Mouse (Mus musculus) midbrain, postnatal 0 days (tissue): ENCODE results near the gene Cyth4. TPM values are rescaled to one million over a fixed set of nuclear protein-coding genes. Genes with fewer than 3 reads are reported as not detected.
A peak's percentile ranks its signal among the peaks of the same experiment; 100 is the strongest.

Source experiments
- ATAC-seq: fragments of 200-750 bp; cut with Nextera tagmentation; 2 replicates; pipeline ENCODE4 v1.8.0; 2017; ENCODE audit warnings: moderate number of reproducible peaks, mild to moderate bottlenecking, moderate TSS enrichment, moderate library complexity; ENCODE audit not compliant: low FRiP score
- DNase-seq: peaks from one replicate; pipeline ENCODE4 v3.0.0-alpha.2; 2015; ENCODE audit warnings: low spot score
- H3K27ac ChIP-seq: fragments of 300-500 bp; sonication (generic); 2 replicates; pipeline ENCODE4 v1.5.1; 2014; ENCODE audit warnings: low read depth, mild to moderate bottlenecking, low read length, mixed read lengths
- H3K27me3 ChIP-seq: fragments of 300-500 bp; sonication (generic); 2 replicates; pipeline ENCODE4 v1.6.1; 2014; ENCODE audit warnings: low read length, control low read depth, mixed read lengths; ENCODE audit not compliant: insufficient read depth
- H3K36me3 ChIP-seq: fragments of 300-500 bp; sonication (generic); 2 replicates; pipeline ENCODE4 v1.6.1; 2014; ENCODE audit warnings: low read length, control low read depth, mixed read lengths; ENCODE audit not compliant: insufficient read depth
- H3K4me1 ChIP-seq: fragments of 300-500 bp; sonication (generic); 2 replicates; pipeline ENCODE4 v1.6.1; 2014; ENCODE audit warnings: mild to moderate bottlenecking, control low read depth, antibody characterized with exemption, low read length, mixed read lengths; ENCODE audit not compliant: insufficient read depth
- H3K4me2 ChIP-seq: fragments of 300-500 bp; sonication (generic); 2 replicates; pipeline ENCODE4 v1.6.1; 2014; ENCODE audit warnings: low read depth, mild to moderate bottlenecking, low read length, mixed read lengths; ENCODE audit not compliant: poor library complexity, severe bottlenecking
- H3K4me3 ChIP-seq: fragments of 300-500 bp; sonication (generic); 2 replicates; pipeline ENCODE4 v1.5.1; 2014; ENCODE audit warnings: low read depth, mild to moderate bottlenecking, low read length, moderate library complexity
- H3K9ac ChIP-seq: fragments of 300-500 bp; sonication (generic); replicated peaks from 2 replicates; pipeline ENCODE4 v1.6.1; 2014; ENCODE audit warnings: mild to moderate bottlenecking, low read length, moderate library complexity, mixed read lengths; ENCODE audit not compliant: poor library complexity, severe bottlenecking
- H3K9me3 ChIP-seq: fragments of 300-500 bp; sonication (generic); 2 replicates; pipeline ENCODE4 v1.6.1; 2016; ENCODE audit warnings: low read length, control low read depth
- CTCF ChIP-seq: IDR thresholded peaks from 2 replicates; pipeline ENCODE4 v1.5.1; 2016; ENCODE audit warnings: antibody characterized with exemption, mild to moderate bottlenecking
- WGBS: fragments of 180-500 bp; shearing (Covaris S2); extraction: QIAGEN DNeasy Blood & Tissue Kit; methylation state at CpG from one replicate; pipeline ENCODE4 v1.1.7; 2014; 5-methylcytosine and 5-hydroxymethylcytosine counted together
- polyA plus RNA-seq: library from polyadenylated mRNA; unstranded; fragments of >200 nt; fragmentation: Nextera tagmentation; extraction: Ambion mirVana; gene quantifications from 2 replicates; pipeline ENCODE4 v1.2.1, GENCODE M21; 2015
- total RNA-seq: library from RNA; depleted of rRNA; stranded (reverse); fragments of >200 nt; gene quantifications from 2 replicates; pipeline ENCODE4 v1.2.3, GENCODE M21; 2014

Gene Cyth4
- total and polyA plus RNA-seq, 2 experiments from 2014 or later, result 4.5 to 7.2 TPM

DNA sequence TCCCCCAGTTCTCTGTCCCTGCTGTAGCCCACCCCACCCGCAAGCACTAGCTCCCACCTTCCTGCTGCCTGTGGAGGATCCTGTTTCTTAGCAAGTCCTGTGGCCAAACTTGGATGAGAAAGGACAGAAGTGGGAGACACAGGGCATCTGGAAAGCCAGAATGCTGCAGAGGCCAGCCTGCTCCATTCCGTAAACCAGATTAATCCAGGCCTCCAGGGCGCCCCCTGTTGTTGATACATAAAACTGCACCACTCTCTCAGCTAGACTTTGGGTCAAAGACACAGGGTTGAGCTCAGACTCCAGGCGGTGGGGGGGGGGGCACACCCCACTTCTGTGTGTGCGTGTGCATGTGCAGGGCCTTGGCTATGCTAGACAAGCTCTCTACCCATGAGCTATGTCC lies 1.4 kb upstream of the Cyth4 start:
- ATAC-seq, result no peak
- no peak overlapping the region for H3K4me3 ChIP-seq
- no peaks in the 10 kb centered on the region for H3K9me3 ChIP-seq
- no peaks in the 10 kb centered on the region for H3K4me1 ChIP-seq
- H3K36me3 ChIP-seq, result no peaks in the 10 kb centered on the region
- H3K27me3 ChIP-seq, result no peaks in the 10 kb centered on the region
- TF ChIP-seq CTCF, result peak; percentile 41
- H3K27ac ChIP-seq, result no peak overlapping the region
- no peak overlapping the region for H3K4me2 ChIP-seq
- H3K9ac ChIP-seq, result no peak overlapping the region
- 71% methylated on average over 5 of the region's 5 CpGs for WGBS
- no peak for DNase-seq

DNA sequence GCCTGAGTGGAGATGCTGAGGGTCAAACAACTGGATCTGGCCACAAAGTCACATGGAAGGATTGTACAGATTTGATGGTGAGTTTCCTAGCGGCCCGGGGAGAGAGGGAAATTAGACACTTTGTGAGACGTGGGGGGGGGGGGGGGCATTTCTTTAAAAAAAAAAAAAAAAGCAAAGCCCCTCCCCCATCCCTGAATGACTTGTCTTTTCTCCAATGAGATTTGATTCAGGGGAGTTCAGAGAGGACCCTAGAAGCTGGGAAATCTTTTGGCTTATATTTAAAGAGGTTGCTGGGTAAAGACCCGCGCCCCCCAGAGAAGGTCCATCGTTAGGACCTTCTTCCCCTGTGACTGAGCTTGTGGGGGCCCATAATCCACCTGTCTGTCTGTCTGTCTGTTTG lies 343 bp upstream of the Cyth4 start:
- H3K9ac ChIP-seq, result no peak overlapping the region
- no peaks in the 10 kb centered on the region for H3K36me3 ChIP-seq
- H3K4me1 ChIP-seq, result no peaks in the 10 kb centered on the region
- no peak overlapping the region for H3K4me2 ChIP-seq
- TF ChIP-seq CTCF, result no peak
- no peak overlapping the region for H3K4me3 ChIP-seq
- DNase-seq (no peak), ATAC-seq (no peak)
- no peaks in the 10 kb centered on the region for H3K27me3 ChIP-seq
- 88% methylated on average over 5 of the region's 6 CpGs for WGBS
- H3K27ac ChIP-seq, result no peak overlapping the region
- H3K9me3 ChIP-seq, result no peaks in the 10 kb centered on the region

DNA sequence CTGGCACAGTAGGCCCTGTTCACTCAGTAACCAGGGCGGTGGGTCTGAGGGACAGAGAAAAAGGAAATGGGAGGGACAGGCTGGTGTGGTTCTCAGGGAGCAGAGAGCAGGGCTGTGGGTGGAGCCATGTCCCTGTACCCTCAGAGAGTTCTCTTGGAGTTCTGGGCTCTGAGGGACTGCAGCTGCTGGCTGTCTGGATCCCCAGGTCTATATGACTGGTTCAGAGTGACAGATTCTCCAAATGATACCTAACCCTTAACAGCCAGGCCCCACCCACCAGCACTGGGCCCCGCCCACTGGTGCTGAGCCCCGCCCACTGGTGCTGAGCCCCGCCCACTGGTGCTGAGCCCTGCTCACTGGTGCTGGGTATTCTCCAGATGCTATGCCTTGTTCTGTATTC lies 882 bp downstream of the Cyth4 start:
- Histone ChIP-seq H3K4me2 (no peak overlapping the region), H3K36me3 (no peaks in the 10 kb centered on the region), H3K9me3 (no peaks in the 10 kb centered on the region), H3K27me3 (no peaks in the 10 kb centered on the region), H3K4me1 (no peaks in the 10 kb centered on the region), H3K9ac (no peak overlapping the region), H3K27ac (no peak overlapping the region), H3K4me3 (no peak overlapping the region)
- ATAC-seq (no peak), DNase-seq (no peak)
- 65% methylated on average over 4 of the region's 4 CpGs for WGBS
- no peak for TF ChIP-seq CTCF

DNA sequence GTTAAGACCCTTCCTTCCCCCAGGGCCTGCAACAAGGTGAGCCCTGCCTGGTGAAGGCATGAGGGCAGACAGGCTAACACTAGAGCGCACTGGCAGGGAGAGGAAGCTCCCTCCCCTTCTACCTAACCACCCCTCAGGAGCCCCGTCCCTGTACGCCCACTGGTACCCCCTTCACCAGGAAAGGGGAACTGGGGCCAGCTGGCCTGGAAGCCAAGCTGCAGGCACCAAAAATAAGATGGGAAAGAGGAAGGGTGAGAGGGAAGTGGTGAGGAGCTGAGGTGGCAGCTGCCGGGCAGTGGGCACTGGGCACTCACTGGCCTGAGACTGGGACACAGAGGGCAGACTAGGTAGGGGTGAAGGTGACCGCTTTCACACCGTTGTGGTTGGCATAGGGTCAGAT lies 2.3 kb downstream of the Cyth4 start:
- 84% methylated on average over 6 of the region's 6 CpGs for WGBS

DNA sequence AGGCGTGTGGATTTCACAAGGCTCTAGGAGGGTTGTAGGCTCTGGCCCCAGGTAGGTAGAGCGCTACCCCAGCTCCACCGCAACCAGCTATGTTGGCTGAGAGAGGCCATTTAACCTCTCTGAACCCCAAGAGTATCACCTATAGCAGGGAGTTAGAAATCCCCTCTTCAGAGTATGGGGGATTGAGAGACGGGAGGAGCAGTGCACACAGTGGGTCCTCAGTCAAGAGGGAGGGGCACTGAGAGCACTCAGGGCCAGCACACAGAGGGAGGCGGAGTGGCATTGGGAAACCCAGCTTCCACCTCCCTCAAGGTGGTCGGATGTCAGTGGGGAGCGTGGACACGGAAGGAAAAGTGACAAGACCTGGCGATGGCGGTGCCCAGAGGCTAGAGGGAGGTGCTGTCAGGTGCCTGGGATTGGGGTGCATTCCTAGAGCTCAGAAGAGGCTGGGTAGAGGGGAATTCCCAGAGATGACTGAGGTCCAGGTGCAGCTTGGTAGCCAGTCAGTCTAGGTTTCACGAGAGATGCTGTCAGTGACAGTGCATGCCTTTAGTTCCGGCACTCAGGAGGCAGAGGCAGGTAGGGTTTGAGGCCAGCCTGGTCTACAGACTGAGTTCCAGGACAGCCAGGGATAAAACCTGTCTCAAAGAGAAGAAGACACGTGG lies 2.8 kb downstream of the Cyth4 start:
- H3K4me1 ChIP-seq, result no peaks in the 10 kb centered on the region
- no peak for DNase-seq
- H3K36me3 ChIP-seq, result no peaks in the 10 kb centered on the region
- no peak overlapping the region for H3K4me3 ChIP-seq
- H3K9ac ChIP-seq, result no peak overlapping the region
- no peak for ATAC-seq
- H3K27me3 ChIP-seq, result no peaks in the 10 kb centered on the region
- no peak overlapping the region for H3K27ac ChIP-seq
- H3K4me2 ChIP-seq, result no peak overlapping the region
- no peaks in the 10 kb centered on the region for H3K9me3 ChIP-seq
- 82% methylated on average over 13 of the region's 13 CpGs for WGBS
- no peak for TF ChIP-seq CTCF

More for the DNA sequence above, 2.3 kb downstream of the Cyth4 start:
- TF ChIP-seq CTCF, result no peak
- ATAC-seq (no peak), DNase-seq (no peak)
- no peak overlapping the region for H3K4me3 ChIP-seq
- no peaks in the 10 kb centered on the region for H3K4me1 ChIP-seq
- no peaks in the 10 kb centered on the region for H3K27me3 ChIP-seq
- H3K27ac ChIP-seq, result no peak overlapping the region
- H3K36me3 ChIP-seq, result no peaks in the 10 kb centered on the region
- no peak overlapping the region for H3K9ac ChIP-seq
- H3K9me3 ChIP-seq, result no peaks in the 10 kb centered on the region
- H3K4me2 ChIP-seq, result no peak overlapping the region

DNA sequence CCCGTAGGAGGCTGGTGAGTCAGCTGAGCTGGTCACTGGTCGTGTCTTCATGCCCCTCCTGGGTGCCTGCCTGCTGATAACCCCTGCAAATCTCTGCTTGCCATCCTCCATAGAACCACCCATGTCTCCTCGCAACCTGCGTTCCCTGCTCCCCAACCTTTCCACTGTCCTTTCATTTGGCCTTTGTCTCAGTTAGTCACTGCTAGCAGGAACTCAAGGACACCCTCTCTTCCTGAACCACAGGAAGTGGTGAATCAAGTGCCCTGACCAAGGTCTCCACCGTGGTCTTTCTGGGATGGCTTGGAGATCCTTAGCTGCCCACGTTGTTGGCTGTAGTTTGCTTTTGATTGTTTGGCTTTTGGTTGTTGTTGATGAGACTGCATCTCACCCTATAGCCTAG lies 4.3 kb downstream of the Cyth4 start:
- Histone ChIP-seq H3K27me3 (no peaks in the 10 kb centered on the region), H3K27ac (no peak overlapping the region), H3K4me2 (no peak overlapping the region), H3K4me1 (no peaks in the 10 kb centered on the region), H3K9ac (no peak overlapping the region), H3K36me3 (no peaks in the 10 kb centered on the region), H3K9me3 (no peaks in the 10 kb centered on the region), H3K4me3 (no peak overlapping the region)
- ATAC-seq (no peak), DNase-seq (no peak)
- 82% methylated on average over 6 of the region's 6 CpGs for WGBS
- TF ChIP-seq CTCF, result no peak
